Mouse (Mus musculus) forebrain, embryonic 15.5 days (tissue): Measurements from ENCODE around the gene Ltbp2. TPM values are rescaled to one million over a fixed set of nuclear protein-coding genes. Genes with fewer than 3 reads are reported as not detected.

Experiments used
- ATAC-seq: fragments of 200-750 bp; cut with Nextera tagmentation; replicated peaks from 2 replicates; pipeline ENCODE4 v1.8.0; 2017; ENCODE audit warnings: mild to moderate bottlenecking, moderate TSS enrichment, moderate library complexity
- H3K27ac ChIP-seq: fragments of 300-500 bp; sonication (generic); replicated peaks from 2 replicates; pipeline ENCODE4 v1.5.1; 2015; ENCODE audit warnings: mild to moderate bottlenecking, inconsistent platforms
- H3K27me3 ChIP-seq: fragments of 300-500 bp; sonication (generic); 2 replicates; pipeline ENCODE4 v1.6.1; 2015; ENCODE audit warnings: inconsistent platforms
- H3K36me3 ChIP-seq: fragments of 300-500 bp; sonication (generic); 2 replicates; pipeline ENCODE4 v1.6.1; 2015; ENCODE audit warnings: mild to moderate bottlenecking, inconsistent platforms
- H3K4me1 ChIP-seq: fragments of 300-500 bp; sonication (generic); 2 replicates; pipeline ENCODE4 v1.6.1; 2015; ENCODE audit warnings: inconsistent platforms
- H3K4me2 ChIP-seq: fragments of 300-500 bp; sonication (generic); replicated peaks from 2 replicates; pipeline ENCODE4 v1.6.1; 2015; ENCODE audit warnings: mild to moderate bottlenecking, inconsistent platforms
- H3K4me3 ChIP-seq: fragments of 300-500 bp; sonication (generic); 2 replicates; pipeline ENCODE4 v1.5.1; 2015; ENCODE audit warnings: mild to moderate bottlenecking, inconsistent platforms
- H3K9ac ChIP-seq: fragments of 300-500 bp; sonication (generic); replicated peaks from 2 replicates; pipeline ENCODE4 v1.6.1; 2015; ENCODE audit warnings: mild to moderate bottlenecking, inconsistent platforms
- H3K9me3 ChIP-seq: fragments of 300-500 bp; sonication (generic); 2 replicates; pipeline ENCODE4 v1.6.1; 2016; ENCODE audit warnings: inconsistent platforms
- WGBS: fragments of 180-500 bp; shearing (Covaris S2); methylation state at CpG from one replicate; pipeline ENCODE4 v1.1.7; 2015; ENCODE audit warnings: mixed read lengths; 5-methylcytosine and 5-hydroxymethylcytosine counted together
- polyA plus RNA-seq: library from polyadenylated mRNA; unstranded; fragments of >200 nt; fragmentation: Nextera tagmentation; extraction: Ambion mirVana; gene quantifications from 2 replicates; pipeline ENCODE4 v1.2.1, GENCODE M21; 2015

Gene Ltbp2
- polyA plus RNA-seq, 1 experiment from 2014 or later = 0.15 TPM

DNA sequence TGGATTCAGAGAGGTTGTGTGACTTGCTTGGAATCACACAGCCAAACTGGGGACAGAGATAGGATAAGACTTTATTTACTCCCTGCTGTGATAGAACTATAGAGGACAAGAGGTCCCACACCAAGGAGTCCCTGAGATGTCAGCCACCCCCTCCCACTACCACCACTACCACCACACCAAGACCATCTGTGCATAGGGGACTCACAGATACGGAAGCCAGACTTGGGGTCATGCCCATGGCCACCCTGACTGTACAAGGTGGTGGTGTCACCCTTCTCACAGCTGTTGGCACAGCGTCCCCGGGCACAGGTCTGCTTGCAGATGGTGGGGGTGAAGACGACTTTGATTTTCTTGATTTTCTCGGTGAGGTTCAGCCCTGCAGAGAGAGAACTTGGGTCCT is 45.9 kb downstream of the Ltbp2 start:
- H3K4me3 ChIP-seq = no peak overlapping the region
- H3K9me3 ChIP-seq = no peaks in the 10 kb centered on the region
- no peak overlapping the region for H3K27ac ChIP-seq
- H3K9ac ChIP-seq = no peak overlapping the region
- H3K36me3 ChIP-seq = no peaks in the 10 kb centered on the region
- ATAC-seq = no peak
- WGBS = 93% methylated on average over 5 of the region's 5 CpGs
- no peaks in the 10 kb centered on the region for H3K27me3 ChIP-seq
- H3K4me2 ChIP-seq = no peak overlapping the region
- H3K4me1 ChIP-seq = no peaks in the 10 kb centered on the region

DNA sequence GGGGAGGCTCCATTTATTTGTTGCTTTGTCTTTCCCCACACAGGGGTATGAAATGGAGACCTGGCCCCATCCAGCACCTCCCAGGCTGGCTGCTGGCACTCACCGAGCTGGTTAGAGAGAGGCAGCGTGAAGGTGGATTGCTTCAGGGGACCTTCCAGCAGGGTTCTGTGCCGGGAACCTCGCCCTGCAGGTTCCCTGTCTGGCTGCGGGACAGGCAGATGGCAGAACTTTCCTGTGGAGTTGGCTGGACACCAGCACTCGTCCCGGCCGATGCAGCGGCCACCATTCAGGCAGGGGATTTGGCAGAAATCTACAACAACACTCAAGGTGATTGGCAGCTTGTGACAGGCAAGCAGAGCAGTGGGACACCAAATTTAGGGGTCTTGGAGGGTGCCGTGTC is 46.4 kb downstream of the Ltbp2 start:
- no peak overlapping the region for H3K4me2 ChIP-seq
- no peaks in the 10 kb centered on the region for H3K9me3 ChIP-seq
- 50% methylated on average over 10 of the region's 10 CpGs for WGBS
- no peaks in the 10 kb centered on the region for H3K27me3 ChIP-seq
- H3K36me3 ChIP-seq = no peaks in the 10 kb centered on the region
- no peak overlapping the region for H3K27ac ChIP-seq
- no peaks in the 10 kb centered on the region for H3K4me1 ChIP-seq
- no peak for ATAC-seq
- H3K4me3 ChIP-seq = no peak overlapping the region
- H3K9ac ChIP-seq = no peak overlapping the region

DNA sequence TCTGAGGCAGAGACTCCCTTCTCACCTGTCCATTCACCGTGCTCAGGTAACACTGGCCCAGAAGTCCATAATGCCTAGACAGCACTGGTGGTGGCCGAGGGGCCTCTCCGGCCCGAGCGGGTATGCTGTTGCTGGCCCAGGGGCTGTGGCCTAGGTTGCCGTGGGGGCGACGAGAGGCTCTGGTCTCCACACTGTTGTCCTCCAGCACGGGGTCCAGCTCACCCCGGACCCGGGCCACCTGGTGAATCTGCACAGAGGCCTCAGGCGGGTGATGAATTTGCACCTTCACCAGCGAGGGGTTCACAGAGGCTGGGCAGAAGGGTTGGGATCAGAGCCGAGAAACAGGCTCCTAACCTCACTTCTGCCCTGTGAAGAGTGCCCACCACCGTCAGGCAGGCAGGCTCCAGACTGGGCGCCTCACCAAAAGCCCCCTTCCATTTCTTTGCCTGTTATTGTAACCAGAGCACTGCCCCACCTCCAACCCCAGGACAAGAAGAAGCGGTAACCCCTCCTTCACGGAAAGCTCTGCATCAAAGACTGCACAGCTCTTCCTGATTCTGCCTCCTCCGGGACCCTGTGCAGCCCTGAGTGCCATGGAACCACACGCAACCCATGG is 47.1 kb downstream of the Ltbp2 start:
- no peak overlapping the region for H3K27ac ChIP-seq
- no peaks in the 10 kb centered on the region for H3K9me3 ChIP-seq
- H3K4me1 ChIP-seq = no peaks in the 10 kb centered on the region
- H3K27me3 ChIP-seq = no peaks in the 10 kb centered on the region
- WGBS = 77% methylated on average over 20 of the region's 20 CpGs
- no peak for ATAC-seq
- no peak overlapping the region for H3K9ac ChIP-seq
- no peaks in the 10 kb centered on the region for H3K36me3 ChIP-seq
- H3K4me2 ChIP-seq = no peak overlapping the region
- H3K4me3 ChIP-seq = no peak overlapping the region

DNA sequence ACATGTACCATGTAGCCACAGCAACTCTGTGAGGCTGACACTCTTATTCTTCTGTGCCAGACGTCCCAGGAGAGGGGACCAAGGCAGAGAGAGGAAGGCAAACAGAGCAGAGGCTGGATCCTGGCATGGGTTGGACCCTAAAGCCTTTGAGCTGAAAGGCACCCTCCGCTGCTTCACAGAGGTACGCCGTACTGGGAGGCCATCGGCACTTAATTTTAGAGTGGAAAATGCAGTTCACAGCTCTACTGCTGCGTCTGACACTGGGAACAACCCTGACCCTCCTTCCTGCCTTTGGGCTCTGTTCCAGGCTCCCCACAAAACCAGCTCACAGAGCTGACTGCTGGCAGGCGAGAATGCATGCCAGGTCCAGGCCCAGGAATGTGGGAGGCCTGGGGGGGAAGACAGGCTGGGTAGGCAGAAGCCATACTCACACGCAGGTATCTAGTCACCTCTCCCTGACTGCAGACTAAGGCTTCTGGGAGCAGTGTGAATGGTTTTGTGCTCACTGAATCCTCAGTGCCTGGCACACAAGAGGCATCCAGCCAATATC is 48.9 kb downstream of the Ltbp2 start:
- H3K4me1 ChIP-seq = no peaks in the 10 kb centered on the region
- no peak overlapping the region for H3K27ac ChIP-seq
- H3K9ac ChIP-seq = no peak overlapping the region
- H3K27me3 ChIP-seq = no peaks in the 10 kb centered on the region
- no peak overlapping the region for H3K4me2 ChIP-seq
- H3K4me3 ChIP-seq = no peak overlapping the region
- 61% methylated on average over 8 of the region's 8 CpGs for WGBS
- no peak for ATAC-seq
- H3K36me3 ChIP-seq = no peaks in the 10 kb centered on the region
- H3K9me3 ChIP-seq = no peaks in the 10 kb centered on the region

DNA sequence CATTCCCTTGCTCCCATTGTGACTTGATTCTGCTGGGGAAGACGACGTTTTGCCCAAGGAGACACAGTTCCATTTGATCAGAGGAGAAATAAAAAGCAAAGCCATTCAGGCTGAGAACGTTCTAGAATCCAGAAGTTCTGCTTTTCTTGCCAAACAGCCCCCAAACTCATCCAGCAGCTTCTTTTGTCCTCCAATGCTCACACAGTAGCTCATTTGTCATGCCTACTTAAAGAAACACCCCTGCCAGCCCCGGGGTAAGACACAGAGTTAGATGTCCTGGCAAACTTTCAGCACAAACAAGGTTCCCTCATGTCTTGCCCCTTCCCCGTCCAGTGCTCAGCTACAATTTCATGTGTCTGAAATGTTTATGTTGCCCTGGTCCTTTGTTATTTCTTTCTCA is 52.1 kb downstream of the Ltbp2 start:
- no peaks in the 10 kb centered on the region for H3K9me3 ChIP-seq
- no peak for ATAC-seq
- no peaks in the 10 kb centered on the region for H3K36me3 ChIP-seq
- H3K4me3 ChIP-seq = no peak overlapping the region
- no peak overlapping the region for H3K4me2 ChIP-seq
- no peak overlapping the region for H3K9ac ChIP-seq
- no peaks in the 10 kb centered on the region for H3K4me1 ChIP-seq
- WGBS = 52% methylated on average over 5 of the region's 5 CpGs
- no peak overlapping the region for H3K27ac ChIP-seq
- H3K27me3 ChIP-seq = no peaks in the 10 kb centered on the region

DNA sequence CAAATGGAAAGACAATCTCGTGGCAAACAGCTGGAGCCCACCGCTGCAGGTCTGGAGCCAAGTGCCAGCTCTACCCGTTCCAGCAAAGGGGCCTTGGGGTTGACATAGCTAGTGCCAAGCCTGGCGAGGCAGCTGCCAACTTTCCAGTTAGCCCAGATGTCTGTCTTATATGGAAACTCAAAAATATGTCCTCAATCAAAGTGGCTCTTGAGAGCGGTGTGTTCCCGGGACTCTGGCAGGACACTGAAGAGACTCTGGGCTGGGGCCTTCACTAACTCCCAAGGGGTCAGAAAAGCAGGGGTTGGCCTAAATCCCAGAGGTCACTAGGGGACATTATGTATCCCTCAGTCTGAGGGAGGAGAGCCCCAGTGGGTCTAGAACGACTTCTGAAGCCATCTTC is 52.7 kb downstream of the Ltbp2 start:
- Histone ChIP-seq H3K27me3 (no peaks in the 10 kb centered on the region), H3K9me3 (no peaks in the 10 kb centered on the region), H3K4me3 (no peak overlapping the region), H3K9ac (no peak overlapping the region), H3K36me3 (no peaks in the 10 kb centered on the region), H3K4me2 (no peak overlapping the region), H3K4me1 (no peaks in the 10 kb centered on the region; the same call in 1 of the 2 replicates), H3K27ac (no peak overlapping the region)
- ATAC-seq = no peak
- 80% methylated on average over 7 of the region's 7 CpGs for WGBS

DNA sequence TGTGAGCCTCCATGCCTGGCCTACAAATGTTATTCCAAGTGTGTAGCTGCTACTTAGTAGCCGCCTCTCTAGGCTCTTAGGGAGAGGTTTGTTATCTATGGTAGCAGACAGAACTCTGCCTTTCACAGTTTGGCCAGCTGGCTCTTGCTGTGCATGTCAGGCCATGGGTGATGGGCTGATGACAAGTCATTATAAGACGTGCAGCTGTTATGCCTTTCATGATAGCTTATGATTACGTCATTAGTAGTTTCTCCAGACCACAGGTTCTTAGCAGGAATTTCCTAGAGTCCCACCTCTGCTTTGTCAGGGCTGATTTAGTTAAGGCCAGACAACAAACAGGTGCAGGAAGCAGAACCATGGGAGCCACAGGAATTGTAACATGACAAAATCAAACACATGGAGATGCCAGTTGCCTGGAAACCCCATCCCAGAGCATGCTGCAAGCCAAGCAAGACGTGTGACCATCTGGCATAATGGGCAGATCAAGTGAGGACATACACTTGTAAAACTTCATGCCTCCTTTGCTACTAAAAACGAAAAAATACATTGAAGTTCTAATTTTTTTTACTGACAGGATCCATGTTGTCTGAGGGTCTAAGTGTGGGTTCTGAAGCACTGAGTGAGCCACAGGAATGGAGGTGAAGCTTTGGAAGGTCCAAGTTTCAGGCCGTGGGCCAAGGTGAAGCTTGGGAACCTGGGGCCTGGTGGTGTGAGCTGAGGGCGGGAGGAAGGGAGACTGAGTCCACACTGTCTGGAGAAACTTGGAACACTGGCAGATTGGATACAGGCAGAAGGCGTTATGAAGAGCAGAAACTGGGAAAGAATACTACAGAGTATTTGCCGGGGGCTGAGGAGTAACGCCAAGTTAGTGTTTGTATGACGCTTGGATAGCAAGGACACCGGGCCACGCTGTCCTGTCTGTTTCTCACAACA is 56.8 kb downstream of the Ltbp2 start:
- 0 out of 2 replicates have a peak, but pooled peaks have one; percentile 16 for ATAC-seq
- Histone ChIP-seq H3K27me3 (no peaks in the 10 kb centered on the region), H3K4me2 (no peak overlapping the region), H3K27ac (0 out of 2 replicates have a peak overlapping the region, but pooled peaks have one; percentile 33), H3K9ac (no peak overlapping the region), H3K9me3 (no peaks in the 10 kb centered on the region), H3K36me3 (no peaks in the 10 kb centered on the region), H3K4me3 (no peak overlapping the region), H3K4me1 (no peaks in the 10 kb centered on the region; the same call in 1 of the 2 replicates)
- WGBS = 78% methylated on average over 13 of the region's 13 CpGs

DNA sequence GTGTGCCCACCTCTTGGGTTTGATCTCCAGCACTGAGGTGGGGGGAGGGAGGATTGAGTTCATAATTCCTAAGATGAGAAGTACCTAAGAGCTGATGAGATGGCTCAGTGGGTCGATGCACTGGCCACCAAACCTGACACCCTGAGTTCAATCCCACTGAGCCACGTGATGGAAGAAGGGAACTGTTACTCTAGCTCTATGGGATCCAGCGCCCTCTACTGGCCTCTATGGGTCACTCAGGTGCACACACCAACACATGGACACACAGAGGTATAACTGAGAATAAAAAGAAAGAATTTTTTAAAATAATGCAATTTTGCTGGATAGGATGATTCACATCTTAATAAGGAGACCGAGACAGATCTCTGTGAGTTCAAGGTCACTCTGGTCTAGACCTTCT is 57.8 kb downstream of the Ltbp2 start:
- Histone ChIP-seq H3K4me2 (no peak overlapping the region), H3K9me3 (no peaks in the 10 kb centered on the region), H3K36me3 (no peaks in the 10 kb centered on the region), H3K27me3 (no peaks in the 10 kb centered on the region), H3K4me3 (no peak overlapping the region), H3K27ac (no peak overlapping the region), H3K9ac (no peak overlapping the region), H3K4me1 (no peaks in the 10 kb centered on the region; the same call in 1 of the 2 replicates)
- no peak for ATAC-seq
- WGBS = 59% methylated on average over 4 of the region's 4 CpGs

DNA sequence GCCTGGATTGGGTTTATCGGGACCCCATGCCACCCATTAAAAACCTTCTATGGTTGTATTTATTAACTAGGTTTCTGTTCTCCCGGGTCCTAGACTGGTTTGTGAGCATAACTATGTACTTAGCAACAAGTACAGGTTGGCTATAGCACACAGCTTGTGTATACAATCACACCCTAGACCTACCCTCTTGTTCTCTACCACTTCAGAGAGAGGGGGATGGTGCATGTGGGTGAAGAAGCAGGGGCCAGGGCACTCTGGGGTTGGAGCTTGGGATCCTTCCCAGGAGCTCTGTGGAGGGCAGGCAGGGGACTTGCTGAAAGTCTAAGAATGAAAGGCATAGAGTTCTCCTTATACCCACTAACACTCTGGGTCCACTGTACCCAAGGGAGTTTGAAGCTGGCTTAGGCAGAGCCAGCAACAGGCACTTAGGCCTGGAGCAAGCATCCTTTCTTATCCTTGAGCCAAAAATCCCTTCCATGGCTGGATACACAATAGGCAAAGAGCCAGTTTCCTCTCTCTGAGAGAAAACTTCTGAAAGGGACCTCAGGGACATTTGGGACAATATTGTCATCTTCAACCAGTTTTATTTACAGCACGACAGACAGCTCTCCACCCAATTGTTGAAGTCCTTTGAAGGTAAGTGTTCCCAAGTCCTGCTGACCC is 61.5 kb downstream of the Ltbp2 start:
- no peaks in the 10 kb centered on the region for H3K36me3 ChIP-seq
- no peak overlapping the region for H3K27ac ChIP-seq
- no peak overlapping the region for H3K4me2 ChIP-seq
- H3K9me3 ChIP-seq = no peaks in the 10 kb centered on the region
- ATAC-seq = no peak
- H3K27me3 ChIP-seq = no peaks in the 10 kb centered on the region
- H3K9ac ChIP-seq = no peak overlapping the region
- WGBS = 85% methylated on average over 3 of the region's 3 CpGs
- no peaks in the 10 kb centered on the region; the same call in 1 of the 2 replicates for H3K4me1 ChIP-seq
- no peak overlapping the region for H3K4me3 ChIP-seq

DNA sequence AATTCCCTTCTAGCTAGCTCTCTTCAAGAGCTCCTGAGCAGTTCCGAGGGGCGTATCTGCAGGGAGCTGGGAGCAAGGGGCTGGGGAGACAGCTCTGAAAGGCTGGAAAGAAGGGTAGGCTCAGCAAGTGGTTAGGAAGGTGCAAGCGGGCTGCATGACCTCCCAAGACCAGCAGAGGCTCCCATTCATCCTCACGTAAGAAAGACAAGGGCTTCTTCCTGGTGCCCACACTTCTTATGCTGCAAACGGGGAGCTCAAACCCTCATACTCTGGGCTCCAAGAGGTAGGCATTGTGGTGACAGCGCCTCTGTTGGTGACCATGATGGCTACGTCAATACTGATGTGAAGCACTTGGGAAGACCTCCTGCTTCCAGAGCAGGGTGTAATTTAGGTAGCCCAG is 62.6 kb downstream of the Ltbp2 start:
- no peak for ATAC-seq
- 43% methylated on average over 7 of the region's 7 CpGs for WGBS
- H3K4me3 ChIP-seq = no peak overlapping the region

DNA sequence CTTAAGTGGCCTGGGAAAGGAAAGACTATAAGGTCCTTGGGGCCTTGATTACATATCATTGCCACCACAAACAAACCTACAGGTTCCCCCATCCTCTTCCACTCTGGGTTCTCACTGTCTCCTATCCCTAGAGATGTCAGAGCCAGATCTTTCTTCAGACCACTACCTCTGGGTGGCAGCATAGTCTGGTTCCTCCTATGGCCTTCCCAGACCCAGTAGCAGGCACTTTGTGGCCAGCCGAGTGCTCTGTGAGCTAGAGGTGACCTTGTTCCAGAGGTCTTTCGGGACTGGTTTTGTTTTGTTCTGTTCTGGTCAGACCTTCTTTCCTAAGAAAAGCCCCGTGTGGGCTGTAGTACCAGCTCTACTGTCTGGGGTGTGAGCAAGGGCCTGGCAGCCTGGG is 64.3 kb downstream of the Ltbp2 start:
- H3K4me1 ChIP-seq = no peaks in the 10 kb centered on the region
- WGBS = 64% methylated on average over 3 of the region's 3 CpGs
- no peaks in the 10 kb centered on the region for H3K36me3 ChIP-seq
- no peak overlapping the region for H3K4me2 ChIP-seq
- H3K27me3 ChIP-seq = no peaks in the 10 kb centered on the region
- H3K27ac ChIP-seq = no peak overlapping the region
- ATAC-seq = no peak
- H3K9me3 ChIP-seq = no peaks in the 10 kb centered on the region
- H3K4me3 ChIP-seq = no peak overlapping the region
- H3K9ac ChIP-seq = no peak overlapping the region

More for the DNA sequence above, 62.6 kb downstream of the Ltbp2 start:
- Histone ChIP-seq H3K9ac (no peak overlapping the region), H3K36me3 (no peaks in the 10 kb centered on the region), H3K27ac (no peak overlapping the region), H3K4me1 (no peaks in the 10 kb centered on the region), H3K9me3 (no peaks in the 10 kb centered on the region), H3K4me2 (no peak overlapping the region), H3K27me3 (no peaks in the 10 kb centered on the region)

DNA sequence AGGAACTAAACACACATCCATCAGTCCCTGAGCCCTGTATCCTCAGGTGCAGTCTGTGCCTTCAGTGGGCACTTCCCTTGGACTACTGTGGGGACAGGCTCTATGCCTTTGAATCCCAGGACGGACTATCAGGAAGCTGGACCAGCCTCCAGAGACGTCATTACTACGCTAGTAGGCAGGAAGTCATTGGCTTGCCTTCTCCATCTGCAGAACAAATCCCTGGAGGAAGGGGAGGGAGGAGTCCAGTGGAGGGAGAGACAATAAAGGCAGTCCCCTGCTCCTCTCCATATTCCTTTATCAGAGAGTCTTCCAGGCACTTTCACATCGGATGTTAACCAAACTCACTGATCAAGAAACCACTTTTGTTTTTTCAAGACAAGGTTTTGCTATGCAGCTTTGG is 64.8 kb downstream of the Ltbp2 start:
- 68% methylated on average over 4 of the region's 4 CpGs for WGBS
- Histone ChIP-seq H3K36me3 (no peaks in the 10 kb centered on the region), H3K9ac (no peak overlapping the region), H3K4me1 (no peaks in the 10 kb centered on the region), H3K4me3 (no peak overlapping the region), H3K27me3 (no peaks in the 10 kb centered on the region), H3K9me3 (no peaks in the 10 kb centered on the region), H3K27ac (no peak overlapping the region), H3K4me2 (no peak overlapping the region)
- ATAC-seq = no peak
